Mouse (Mus musculus) liver, postnatal 0 days (tissue): ENCODE measurements at regions not wholly inside any gene's neighbourhood (a gene's known extent, or its start where the extent isn't known, plus 50 kb on each side); places are given as distances from the start of the nearest gene placed in this dataset.

Experiments used
- ATAC-seq: fragments of 200-750 bp; cut with Nextera tagmentation; 2 replicates; pipeline ENCODE4 v1.8.0; 2017; ENCODE audit warnings: mild to moderate bottlenecking, moderate library complexity
- DNase-seq: peaks from one replicate; pipeline ENCODE4 v3.0.0-alpha.2; 2016
- H3K27ac ChIP-seq: fragments of 300-500 bp; sonication (generic); 2 replicates; pipeline ENCODE4 v1.5.1; 2014; ENCODE audit warnings: antibody characterized with exemption, moderate library complexity, mild to moderate bottlenecking, low read depth
- H3K27me3 ChIP-seq: fragments of 300-500 bp; sonication (generic); 2 replicates; pipeline ENCODE4 v1.6.1; 2014; ENCODE audit warnings: low read length, control low read depth, mixed read lengths; ENCODE audit not compliant: insufficient read depth
- H3K36me3 ChIP-seq: fragments of 300-500 bp; sonication (generic); replicated peaks from 2 replicates; pipeline ENCODE4 v1.6.1; 2014; ENCODE audit warnings: mild to moderate bottlenecking, control low read depth, low read length, moderate library complexity, mixed read lengths; ENCODE audit not compliant: insufficient read depth
- H3K4me1 ChIP-seq: fragments of 300-500 bp; sonication (generic); 2 replicates; pipeline ENCODE4 v1.6.1; 2014; ENCODE audit warnings: antibody characterized with exemption, mild to moderate bottlenecking, control low read depth; ENCODE audit not compliant: insufficient read depth
- H3K4me2 ChIP-seq: fragments of 300-500 bp; sonication (generic); 2 replicates; pipeline ENCODE4 v1.6.1; 2014; ENCODE audit warnings: low read depth, mild to moderate bottlenecking, low read length, moderate library complexity, mixed read lengths
- H3K4me3 ChIP-seq: fragments of 300-500 bp; sonication (generic); 2 replicates; pipeline ENCODE4 v1.5.1; 2014; ENCODE audit warnings: low read depth, low read length
- H3K9ac ChIP-seq: fragments of 300-500 bp; sonication (generic); replicated peaks from 2 replicates; pipeline ENCODE4 v1.6.1; 2014; ENCODE audit warnings: mild to moderate bottlenecking, moderate library complexity
- H3K9me3 ChIP-seq: fragments of 300-500 bp; sonication (generic); 2 replicates; pipeline ENCODE4 v1.6.1; 2016; ENCODE audit warnings: mild to moderate bottlenecking, control low read depth, low read length, mixed read lengths
- CTCF ChIP-seq: sonication (generic); IDR thresholded peaks from 2 replicates; pipeline ENCODE4 v1.5.1; 2016; ENCODE audit warnings: antibody characterized with exemption, low read depth
- EP300 ChIP-seq: IDR thresholded peaks from 2 replicates; pipeline ENCODE4 v1.6.1; 2016; ENCODE audit warnings: antibody characterized with exemption, low read depth, mild to moderate bottlenecking
- WGBS: fragments of 180-500 bp; shearing (Covaris S2); extraction: QIAGEN DNeasy Blood & Tissue Kit; methylation state at CpG from one replicate; pipeline ENCODE4 v1.1.7; 2014; ENCODE audit not compliant: insufficient replicate concordance; 5-methylcytosine and 5-hydroxymethylcytosine counted together

GRCm38 (mm10) chr1:33244691-33245090 is 424.9 kb downstream of the Prim2 start:
- Histone ChIP-seq H3K4me1 (no peaks in the 10 kb centered on the region), H3K4me2 (no peak overlapping the region), H3K36me3 (no peaks in the 10 kb centered on the region), H3K9me3 (no peaks in the 10 kb centered on the region), H3K9ac (no peak overlapping the region), H3K4me3 (no peak overlapping the region), H3K27ac (no peak overlapping the region), H3K27me3 (no peaks in the 10 kb centered on the region)
- WGBS = 68% methylated on average over 8 of the region's 8 CpGs
- ATAC-seq (no peak), DNase-seq (no peak)
- no peak for TF ChIP-seq CTCF

GRCm38 (mm10) chr1:33222997-33223396 is 446.6 kb downstream of the Prim2 start:
- Histone ChIP-seq H3K9me3 (no peaks in the 10 kb centered on the region), H3K4me2 (no peak overlapping the region), H3K9ac (no peak overlapping the region), H3K4me3 (no peak overlapping the region), H3K4me1 (no peaks in the 10 kb centered on the region), H3K27me3 (no peaks in the 10 kb centered on the region), H3K36me3 (no peaks in the 10 kb centered on the region), H3K27ac (no peak overlapping the region)
- ATAC-seq = no peak
- TF ChIP-seq CTCF (no peak), EP300 (no peak)
- 73% methylated on average over 6 of the region's 6 CpGs for WGBS
- DNase-seq = no peak

GRCm38 (mm10) chr1:33214815-33215214 is 454.8 kb downstream of the Prim2 start:
- Histone ChIP-seq H3K9ac (no peak overlapping the region), H3K4me3 (no peak overlapping the region), H3K36me3 (no peaks in the 10 kb centered on the region), H3K27ac (no peak overlapping the region), H3K4me2 (no peak overlapping the region), H3K27me3 (no peaks in the 10 kb centered on the region), H3K9me3 (no peaks in the 10 kb centered on the region), H3K4me1 (no peaks in the 10 kb centered on the region)
- no peak for TF ChIP-seq CTCF
- TF ChIP-seq EP300 = no peak
- DNase-seq (no peak), ATAC-seq (no peak)
- WGBS = 77% methylated on average over 5 of the region's 5 CpGs

- Histone ChIP-seq H3K4me3 (no peak overlapping the region), H3K27ac (no peak overlapping the region), H3K4me1 (no peaks in the 10 kb centered on the region), H3K9me3 (no peaks in the 10 kb centered on the region), H3K9ac (no peak overlapping the region), H3K27me3 (no peaks in the 10 kb centered on the region), H3K4me2 (no peak overlapping the region), H3K36me3 (no peaks in the 10 kb centered on the region)
- TF ChIP-seq EP300 (no peak), CTCF (no peak)
- peak; percentile 91 for ATAC-seq
- WGBS = 67% methylated on average over 1 of the region's 1 CpGs
- DNase-seq = no peak
Measured at GRCm38 (mm10) chr1:33214394-33214793, 455.2 kb downstream of the Prim2 start.

- Histone ChIP-seq H3K4me1 (no peaks in the 10 kb centered on the region), H3K27me3 (no peaks in the 10 kb centered on the region), H3K36me3 (no peaks in the 10 kb centered on the region), H3K4me3 (no peak overlapping the region), H3K9me3 (no peaks in the 10 kb centered on the region), H3K4me2 (no peak overlapping the region), H3K9ac (no peak overlapping the region), H3K27ac (no peak overlapping the region)
- DNase-seq (no peak), ATAC-seq (no peak)
- TF ChIP-seq CTCF (no peak), EP300 (no peak)
- WGBS = 57% methylated on average over 6 of the region's 6 CpGs
Measured at GRCm38 (mm10) chr1:33201571-33202189, 467.9 kb downstream of the Prim2 start.

GRCm38 (mm10) chr1:33195114-33195513 is 474.5 kb downstream of the Prim2 start:
- Histone ChIP-seq H3K4me1 (no peaks in the 10 kb centered on the region), H3K27ac (no peak overlapping the region), H3K9me3 (no peaks in the 10 kb centered on the region), H3K9ac (no peak overlapping the region), H3K27me3 (no peaks in the 10 kb centered on the region), H3K4me3 (no peak overlapping the region), H3K36me3 (no peaks in the 10 kb centered on the region), H3K4me2 (no peak overlapping the region)
- DNase-seq (no peak), ATAC-seq (no peak)
- WGBS = 61% methylated on average over 2 of the region's 2 CpGs
- TF ChIP-seq CTCF = no peak
